Mouse (Mus musculus) erythroblast, embryonic 14.5 days (primary cell): ENCODE measurements around the gene Rdh7.

Source experiments
- GATA1 ChIP-seq: IDR thresholded peaks from 2 replicates; pipeline ENCODE4 v1.6.1; 2012; ENCODE audit warnings: low read length, inconsistent platforms, mixed read lengths
- TAL1 ChIP-seq: IDR thresholded peaks from 3 replicates; pipeline ENCODE4 v1.6.1; 2012; ENCODE audit warnings: low read length, inconsistent platforms, mixed read lengths

GRCm38 (mm10) chr10:127915578-127915977 lies 27.0 kb upstream of the Rdh7 start:
- TF ChIP-seq GATA1 = no peak
- no peak for TF ChIP-seq TAL1
